Mouse (Mus musculus): Measurements from ENCODE around the gene Gm36210.
"Not testable (repeated sequence)": the region's sequence is repeated elsewhere in the genome, so short reads cannot be mapped to it uniquely, and the experiment has no call there.

Gene Gm36210

DNA sequence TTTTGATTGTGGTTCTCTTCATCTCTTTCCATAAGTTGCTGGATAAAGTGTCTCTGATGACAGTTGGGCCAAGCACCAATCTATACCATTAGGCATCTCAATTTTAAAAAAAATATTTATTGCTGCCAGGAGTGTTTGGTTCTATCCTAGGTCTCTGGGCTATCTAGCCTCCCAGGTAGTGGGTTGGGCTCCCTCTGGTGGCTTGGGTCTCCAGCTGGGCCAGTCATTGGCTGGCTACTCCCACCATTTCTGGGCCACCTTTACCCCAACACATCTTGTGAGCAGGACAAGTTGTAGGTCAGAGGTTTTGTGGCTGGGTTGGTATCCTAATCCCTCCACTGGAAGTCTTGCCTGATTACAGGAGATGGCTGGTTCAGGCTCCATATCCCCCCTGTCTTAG lies 28.1 kb downstream of the Gm36210 start:
- DNase-seq: no peak

DNA sequence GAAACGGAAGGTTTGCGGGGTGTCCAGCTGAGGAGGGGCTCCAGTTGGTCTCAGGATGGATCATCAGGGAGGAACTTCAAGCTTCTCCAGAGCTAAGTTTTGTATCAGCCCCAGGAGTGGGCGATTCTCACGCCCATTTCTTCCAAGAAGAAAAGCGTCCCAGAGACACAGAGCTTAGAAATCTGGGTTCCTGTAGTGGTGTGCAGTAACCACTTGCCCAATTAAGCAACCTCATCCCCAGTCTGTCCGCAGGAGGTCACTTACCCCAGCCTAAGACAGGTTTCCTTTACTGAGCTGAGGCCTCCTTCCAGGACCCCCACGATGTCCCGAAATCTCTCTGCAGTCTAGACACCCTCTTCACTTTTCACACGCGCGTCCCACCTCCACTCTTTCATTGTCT lies 29.1 kb downstream of the Gm36210 start:
- DNase-seq: no peak

DNA sequence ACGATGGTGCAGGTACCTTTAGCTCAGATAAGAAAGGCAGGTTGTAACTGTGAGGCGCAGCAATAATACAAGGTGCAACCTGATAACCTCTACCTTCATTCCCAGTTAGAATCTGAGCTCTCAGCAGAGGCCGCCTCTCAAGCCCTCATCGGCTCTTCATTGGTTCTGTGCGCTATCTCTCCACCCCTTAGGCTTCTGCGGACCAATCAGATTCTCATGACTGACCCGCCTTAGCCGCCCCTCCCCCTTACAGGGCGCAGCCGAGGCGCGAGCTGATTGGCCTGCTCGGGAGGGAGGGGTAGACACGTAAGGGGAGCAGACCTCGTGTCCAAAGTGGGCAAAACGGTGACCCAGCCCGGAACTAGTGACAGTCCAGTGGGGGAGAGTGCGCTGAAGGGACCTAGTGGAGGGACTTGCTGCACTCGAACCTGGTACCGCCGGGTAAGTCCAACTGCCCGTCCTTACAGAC lies 29.5 kb downstream of the Gm36210 start, which contains the start of gene Isoc2a:
TSS of gene Isoc2a (plus strand) at position 401 of the 469 bp plus-strand sequence.
- DNase-seq: peak; percentile 81 to 87

DNA sequence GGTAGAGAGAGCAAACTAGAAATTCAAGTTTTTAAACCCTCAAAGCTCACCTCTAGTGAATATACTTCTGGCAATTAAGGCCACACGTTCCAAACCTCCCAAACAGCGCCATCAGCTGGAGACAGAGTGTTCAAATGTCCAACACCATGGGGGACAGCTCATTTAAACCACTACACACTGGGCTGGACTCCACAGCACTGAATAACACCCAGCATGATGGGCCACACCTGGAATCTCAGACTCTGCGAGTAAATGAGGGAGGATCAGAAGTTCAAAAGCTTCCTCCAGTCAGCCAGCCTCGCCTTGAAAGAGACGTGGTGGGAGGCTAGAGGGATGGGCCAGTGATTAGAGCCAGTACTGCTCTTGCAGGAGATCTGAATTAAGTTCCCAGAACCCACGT lies 36.2 kb downstream of the Gm36210 start, which contains the start of gene Isoc2b:
TSS of gene Isoc2b (minus strand) at position 126 of the 400 bp plus-strand sequence.
- no peak for DNase-seq

DNA sequence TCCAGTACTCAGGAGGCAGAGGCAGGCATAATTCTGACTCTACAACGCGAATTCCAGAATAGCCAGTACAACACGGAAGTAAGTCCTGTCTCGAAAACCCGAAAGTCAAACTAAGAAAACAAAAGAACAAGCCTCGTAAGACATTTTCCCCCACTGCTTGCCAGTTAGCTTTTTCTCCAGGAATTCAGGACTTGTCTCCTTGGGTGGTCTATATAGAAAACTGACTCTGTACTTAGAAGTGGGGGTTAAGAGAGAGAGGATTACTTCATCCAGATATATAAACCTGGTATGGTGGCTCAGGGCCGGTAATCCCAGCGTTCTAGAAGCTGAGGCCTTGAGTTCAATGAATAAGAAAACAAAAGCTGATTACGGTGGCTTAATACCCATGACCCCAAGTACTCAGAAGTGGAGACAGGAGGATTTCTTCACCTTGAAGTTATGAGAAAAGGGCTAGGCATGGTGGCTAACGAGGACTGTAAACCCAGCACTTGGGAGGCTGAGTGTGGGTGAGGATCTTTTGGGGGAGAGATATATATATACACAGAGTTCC lies 39.6 kb downstream of the Gm36210 start:
- DNase-seq: no peak

DNA sequence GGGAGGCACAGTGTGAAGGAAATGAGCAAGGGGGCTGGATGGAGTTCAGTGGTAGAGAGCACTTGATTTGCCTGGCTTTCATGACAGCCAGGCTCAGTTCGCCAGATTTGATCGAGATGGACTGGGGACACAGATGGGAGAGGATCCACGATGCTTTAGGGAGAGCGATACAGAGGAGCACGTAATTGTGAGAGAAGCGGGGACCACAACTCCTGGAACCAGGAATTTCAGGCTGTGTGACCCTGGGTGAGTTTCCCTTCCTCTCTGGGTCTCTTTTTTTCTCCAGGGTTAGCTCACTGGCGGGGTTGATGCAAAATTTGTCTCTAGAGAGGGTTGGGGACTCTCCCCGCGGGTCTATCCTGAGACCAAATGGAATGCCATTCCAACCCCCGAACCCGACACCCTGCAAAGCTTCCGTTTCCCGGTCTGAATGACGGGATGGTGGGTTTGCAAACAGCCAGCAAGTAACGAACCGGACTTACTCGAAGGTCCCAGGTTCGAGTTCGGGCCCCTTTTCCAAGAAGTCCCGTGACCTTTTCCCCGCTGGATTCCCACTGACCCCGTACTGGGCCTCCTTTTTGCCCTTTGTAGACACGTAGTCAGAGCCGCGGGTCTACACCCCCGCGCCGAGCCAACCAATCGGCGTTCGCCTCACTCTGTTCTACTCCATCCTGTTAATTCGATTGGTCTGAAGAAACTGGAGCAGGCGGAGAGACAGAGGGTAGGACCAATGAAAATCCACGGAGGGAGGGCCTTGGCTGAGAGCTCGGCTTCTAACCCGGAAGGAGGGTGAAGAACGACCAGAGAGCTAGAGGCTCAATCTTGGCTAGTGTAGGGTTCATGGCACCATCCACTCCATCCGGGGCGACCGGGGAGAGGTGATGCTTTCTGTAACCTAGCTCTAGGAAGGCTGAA lies 40.5 kb downstream of the Gm36210 start:
- DNase-seq: peak; percentile 91 to 96

DNA sequence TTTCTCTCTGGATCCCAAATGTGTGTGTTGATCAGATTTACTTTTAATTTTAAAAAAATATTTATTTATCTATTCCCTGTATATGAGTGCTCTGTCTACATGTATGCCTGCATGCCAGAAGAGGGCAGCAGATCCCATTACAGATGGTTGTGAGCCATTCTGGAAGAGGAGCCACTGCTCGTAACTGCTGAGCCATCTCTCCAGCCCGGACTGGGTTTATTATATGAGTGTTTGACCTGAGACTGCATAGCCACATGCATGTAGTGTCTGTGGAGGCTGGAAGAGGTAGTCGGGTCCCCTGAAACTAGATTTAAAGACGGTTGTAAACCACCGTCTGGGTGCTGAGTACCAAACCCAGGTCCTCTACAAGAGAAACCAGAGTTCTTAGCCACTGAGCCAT lies 41.2 kb downstream of the Gm36210 start:
- peak in 1 of 2 experiments; percentile 30 for DNase-seq

DNA sequence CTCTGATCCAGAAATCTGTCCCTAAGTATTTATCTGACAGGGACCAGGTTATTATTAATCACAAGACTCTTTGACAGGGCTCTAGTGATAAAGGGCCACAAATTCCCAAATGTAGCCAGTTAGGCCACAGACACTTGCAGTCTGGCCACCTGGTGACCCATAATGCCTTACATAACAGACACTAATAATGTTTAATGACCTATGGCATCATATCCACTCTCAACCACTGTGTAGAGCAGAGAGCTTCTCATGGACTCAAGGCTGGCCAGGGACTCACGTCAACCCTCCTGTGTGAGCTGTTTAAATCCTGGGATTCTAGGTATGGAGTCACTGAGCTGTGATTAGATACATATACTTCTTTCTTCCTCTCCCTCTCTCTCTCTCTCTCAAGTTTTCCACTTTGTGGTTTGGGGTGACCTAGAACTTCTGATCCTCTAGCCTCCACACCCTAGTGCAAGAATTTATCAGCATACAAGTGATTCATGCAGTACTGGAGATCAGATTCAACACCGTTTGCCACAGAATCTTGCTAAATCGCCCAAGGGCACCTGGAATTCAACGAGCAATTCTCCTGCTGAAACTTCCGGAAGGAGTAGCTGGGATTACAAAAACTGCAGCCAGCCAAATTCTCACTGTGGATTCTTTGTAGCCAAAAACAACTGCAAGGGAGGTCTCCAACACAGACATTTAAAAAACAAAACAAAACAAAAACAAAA lies 42.0 kb downstream of the Gm36210 start:
- DNase-seq: no peak

DNA sequence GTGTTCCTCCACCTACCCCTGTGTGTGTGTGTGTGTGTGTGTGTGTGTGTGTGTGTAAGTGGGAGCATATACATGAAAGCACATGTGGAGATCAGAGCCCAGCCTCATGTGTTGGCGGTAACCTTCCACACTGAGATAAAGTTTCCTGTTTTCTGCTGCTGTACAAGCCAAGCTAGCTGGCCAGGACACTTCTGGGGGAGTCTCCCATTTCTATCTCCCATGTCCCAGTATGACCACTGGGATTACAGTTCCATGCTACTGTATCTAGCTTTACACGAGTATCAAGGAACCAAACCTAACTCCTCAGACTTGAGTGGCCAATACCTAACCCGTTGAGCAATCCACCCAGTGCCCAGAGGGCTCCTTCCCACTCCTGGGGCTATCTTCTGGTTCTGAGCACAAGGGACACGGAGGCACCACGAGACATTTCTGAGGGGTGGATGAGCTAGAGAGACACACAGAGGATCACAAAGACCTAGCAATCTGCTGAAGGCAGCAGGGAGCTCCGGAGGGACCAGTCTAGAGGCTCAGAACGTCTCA lies 42.7 kb downstream of the Gm36210 start:
- no peak for DNase-seq

DNA sequence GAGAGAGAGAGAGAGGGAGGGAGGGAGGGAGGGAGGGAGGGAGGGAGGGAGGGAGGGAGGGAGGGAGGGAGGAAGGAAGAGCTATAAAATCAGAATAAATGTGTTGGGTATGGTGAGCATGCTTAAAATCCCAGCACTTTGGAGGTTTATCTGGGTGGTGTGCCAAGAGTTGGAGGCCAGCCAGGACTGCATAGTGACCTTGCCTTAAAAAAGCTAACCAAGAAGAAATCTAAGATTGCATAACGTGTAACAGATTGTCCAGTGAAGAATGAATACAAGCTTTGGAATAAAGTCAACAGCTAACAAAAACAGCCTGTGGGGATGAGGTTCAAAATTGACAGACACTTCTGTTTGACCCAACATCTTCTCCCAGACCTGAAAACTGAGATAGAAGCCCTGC lies 43.3 kb downstream of the Gm36210 start:
- DNase-seq: no peak

DNA sequence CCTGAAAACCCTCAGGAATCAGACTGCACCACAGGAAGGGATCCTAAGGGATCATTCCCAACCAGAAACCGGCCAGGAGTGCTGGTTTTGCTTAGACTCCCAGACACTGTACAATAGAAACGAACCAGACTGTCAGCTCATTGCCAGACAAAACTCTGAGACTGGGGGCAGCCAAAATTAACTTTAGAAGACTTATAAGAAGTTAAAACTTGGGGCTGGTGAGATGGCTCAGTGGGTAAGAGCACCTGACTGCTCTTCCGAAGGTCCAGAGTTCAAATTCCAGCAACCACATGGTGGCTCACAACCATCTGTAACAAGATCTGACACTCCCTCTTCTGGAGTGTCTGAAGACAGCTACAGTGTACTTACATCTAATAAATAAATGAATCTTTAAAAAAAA lies 45.4 kb downstream of the Gm36210 start:
- not testable (repeated sequence) for DNase-seq

DNA sequence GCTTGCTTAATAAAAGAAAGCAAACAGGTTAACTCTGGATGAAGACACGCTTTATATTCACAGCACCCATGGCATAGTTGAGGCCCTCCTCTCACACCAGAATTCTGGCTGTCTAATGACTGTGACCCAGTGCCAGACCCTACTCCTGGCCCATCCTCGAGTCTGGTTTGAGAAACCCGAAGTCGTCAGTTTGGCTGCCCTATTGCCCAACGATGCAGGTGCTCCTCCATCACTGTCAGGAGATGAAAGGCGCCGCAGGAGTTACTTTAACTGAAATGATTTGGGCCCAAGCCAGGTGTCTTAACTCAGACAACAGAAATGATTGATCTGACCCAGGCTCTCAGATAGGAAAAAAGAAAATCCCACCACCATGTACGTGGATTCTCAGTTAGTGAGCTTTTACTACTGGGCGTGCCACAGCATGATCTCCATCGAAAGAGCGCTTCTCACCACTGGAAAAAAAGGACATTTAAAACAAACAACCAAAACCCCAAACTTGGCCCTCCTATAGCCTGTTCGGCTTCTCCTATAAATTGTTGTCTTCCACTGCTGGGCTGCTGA lies 46.8 kb downstream of the Gm36210 start:
- DNase-seq: no peak

DNA sequence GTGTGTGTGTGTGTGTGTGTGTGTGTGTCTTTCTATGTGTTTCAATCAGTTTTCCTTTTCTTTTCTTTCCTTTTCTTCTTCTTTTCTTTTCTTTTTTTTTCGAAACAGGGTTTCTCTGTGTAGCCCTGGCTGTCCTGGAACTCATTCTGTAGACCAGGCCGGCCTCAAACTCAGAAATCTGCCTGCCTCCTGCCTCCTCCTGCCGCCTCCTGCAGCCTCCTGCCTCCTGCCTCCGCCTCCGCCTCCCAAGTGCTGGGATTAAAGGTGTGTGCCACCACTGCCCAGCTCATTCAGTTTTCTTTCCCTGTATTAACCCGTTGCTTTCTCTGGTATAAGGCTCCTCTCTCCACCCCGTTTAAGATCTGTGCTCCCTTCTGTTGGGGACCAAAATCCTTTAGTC lies 49.0 kb downstream of the Gm36210 start:
- DNase-seq: no peak

DNA sequence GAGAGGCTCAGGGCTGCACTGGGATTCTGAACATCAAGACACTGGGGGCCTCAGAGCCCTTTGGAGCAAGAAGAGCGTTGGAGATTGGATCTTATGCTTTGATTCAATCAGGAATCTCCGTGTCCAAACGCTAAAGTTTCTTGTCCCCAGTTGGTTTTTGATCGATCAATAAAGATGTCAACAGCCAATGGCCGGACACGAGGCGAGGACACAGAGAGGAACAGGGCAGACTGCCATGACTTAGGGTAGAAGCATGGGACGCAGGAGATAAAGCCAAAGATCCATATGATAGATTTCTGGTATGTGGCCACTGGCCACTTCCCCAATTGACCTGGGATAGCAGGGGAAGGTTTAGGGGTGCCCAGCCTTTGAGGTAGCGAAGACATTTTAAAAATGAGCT lies 49.8 kb downstream of the Gm36210 start:
- DNase-seq: no peak

DNA sequence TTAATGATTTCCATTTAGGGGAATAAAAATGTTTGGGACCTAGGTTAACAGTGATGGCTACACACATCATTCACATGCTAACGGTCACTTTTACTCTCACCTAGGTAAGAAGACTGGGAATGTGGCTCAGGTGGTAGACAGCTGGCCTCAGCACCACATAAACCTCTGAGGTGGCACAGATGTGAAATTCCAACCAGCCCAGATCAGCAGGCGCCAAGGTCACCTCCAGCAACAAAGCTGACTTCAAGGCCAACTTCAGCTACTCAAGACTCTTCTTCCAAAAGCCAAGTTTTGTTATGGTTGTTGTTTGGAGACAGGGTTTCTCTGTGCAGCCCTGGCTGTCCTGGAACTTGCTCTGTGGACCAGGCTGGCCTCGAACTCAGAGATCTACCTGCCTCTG lies 52.7 kb downstream of the Gm36210 start:
- DNase-seq: no peak

DNA sequence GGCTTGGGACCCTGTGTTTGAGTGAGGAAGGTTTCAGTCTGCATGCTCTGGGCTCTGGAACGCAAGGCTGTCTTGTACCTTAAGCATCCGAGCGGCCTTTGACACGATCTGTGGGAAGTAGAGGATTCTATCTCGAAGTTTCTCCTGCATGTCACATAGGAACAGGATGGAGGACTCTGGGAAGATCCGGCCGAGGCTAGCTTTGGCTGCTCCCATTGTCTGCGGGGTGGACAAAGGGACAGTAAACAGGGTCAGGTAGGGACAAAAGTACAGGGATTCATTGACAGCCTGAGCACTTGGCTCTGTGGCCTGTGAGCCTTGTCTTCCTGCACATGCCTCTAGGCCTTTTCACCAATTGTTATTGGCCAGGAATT lies 55.0 kb downstream of the Gm36210 start:
- no peak for DNase-seq

DNA sequence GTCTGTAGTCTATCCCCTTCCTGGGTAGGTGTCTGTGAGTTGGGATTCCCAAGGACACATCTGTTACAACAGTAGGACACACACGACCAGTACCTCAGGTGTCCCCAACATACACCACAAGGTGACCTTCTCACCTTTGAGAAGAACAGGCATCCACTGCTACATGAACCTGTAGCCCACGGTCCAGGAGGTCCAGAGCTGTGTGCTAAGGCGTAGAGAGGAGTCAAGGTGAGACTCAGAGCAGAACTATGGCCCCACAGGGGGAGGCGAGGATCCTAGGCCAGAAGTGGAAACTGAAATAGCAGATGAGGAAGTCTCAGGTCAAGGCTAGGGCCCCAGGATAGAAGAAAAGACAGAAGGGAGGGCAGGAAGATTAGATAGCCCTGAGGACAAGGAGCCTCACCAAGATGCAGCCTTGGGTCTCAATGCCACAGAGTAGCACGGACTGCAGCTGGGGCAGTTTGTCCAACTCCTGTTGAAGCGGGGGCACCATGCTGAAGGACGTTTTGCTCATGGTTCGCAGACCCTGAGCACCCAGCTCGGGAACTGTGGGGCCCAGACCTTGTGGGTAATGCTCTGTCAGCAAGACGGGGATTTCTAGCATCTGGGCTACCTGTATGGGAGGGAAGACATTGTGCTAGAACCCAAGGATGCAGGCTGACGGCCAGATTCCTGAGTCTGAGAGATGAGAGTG lies 55.5 kb downstream of the Gm36210 start:
- no peak for DNase-seq

DNA sequence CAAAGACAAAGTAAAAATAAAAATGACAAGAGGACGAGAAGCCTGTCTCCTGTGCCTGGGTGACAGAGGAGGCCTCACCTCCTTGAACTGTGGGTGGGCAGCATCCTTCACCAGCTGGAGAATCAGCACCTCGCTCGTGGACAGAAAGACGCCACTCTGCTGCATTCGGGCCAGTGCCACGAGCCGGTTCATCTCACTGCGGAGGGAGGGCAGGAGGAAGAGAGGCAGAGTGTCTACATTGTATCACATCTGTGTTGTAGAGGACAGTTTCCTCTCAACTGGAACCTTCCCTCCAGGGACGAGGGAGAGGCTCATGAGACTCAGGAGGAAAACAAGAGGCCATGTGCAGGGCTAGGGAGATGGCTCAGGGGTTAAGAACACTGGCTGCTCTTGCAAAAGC lies 56.9 kb downstream of the Gm36210 start:
- DNase-seq: no peak

All from thymus, adult 18-20 months (tissue).